Mouse (Mus musculus) limb, embryonic 11.5 days (tissue): ENCODE measurements around the gene H1f0. TPM values are rescaled to one million over a fixed set of nuclear protein-coding genes. Genes with fewer than 3 reads are reported as not detected.
"Not testable (repeated sequence)": the region's sequence is repeated elsewhere in the genome, so short reads cannot be mapped to it uniquely, and the experiment has no call there.

ENCODE experiments used
- ATAC-seq: fragments of 200-750 bp; cut with Nextera tagmentation; 2 replicates; pipeline ENCODE4 v1.8.0; 2017; ENCODE audit warnings: low read depth; ENCODE audit not compliant: insufficient number of reproducible peaks, low FRiP score, low TSS enrichment
- DNase-seq: peaks from one replicate; pipeline ENCODE4 v3.0.0-alpha.2; 2015; ENCODE audit warnings: low spot score
- H3K27ac ChIP-seq: fragments of 300-500 bp; sonication (generic); replicated peaks from 2 replicates; pipeline ENCODE4 v1.5.1; 2014; ENCODE audit warnings: low read depth, mild to moderate bottlenecking, low read length
- H3K27me3 ChIP-seq: fragments of 300-500 bp; sonication (generic); 2 replicates; pipeline ENCODE4 v1.6.1; 2014; ENCODE audit warnings: mild to moderate bottlenecking, low read length, mixed read lengths; ENCODE audit not compliant: control insufficient read depth, insufficient read depth
- H3K36me3 ChIP-seq: fragments of 300-500 bp; sonication (generic); 2 replicates; pipeline ENCODE4 v1.6.1; 2014; ENCODE audit warnings: mild to moderate bottlenecking, low read length, moderate library complexity, mixed read lengths; ENCODE audit not compliant: control insufficient read depth, insufficient read depth
- H3K4me1 ChIP-seq: fragments of 300-500 bp; sonication (generic); 2 replicates; pipeline ENCODE4 v1.6.1; 2014; ENCODE audit warnings: low read length, mixed read lengths; ENCODE audit not compliant: control insufficient read depth, insufficient read depth
- H3K4me2 ChIP-seq: fragments of 300-500 bp; sonication (generic); 2 replicates; pipeline ENCODE4 v1.6.1; 2014; ENCODE audit warnings: low read depth, mild to moderate bottlenecking, moderate library complexity; ENCODE audit not compliant: severe bottlenecking
- H3K4me3 ChIP-seq: fragments of 300-500 bp; sonication (generic); 2 replicates; pipeline ENCODE4 v1.5.1; 2014; ENCODE audit warnings: low read depth, low read length
- H3K9ac ChIP-seq: fragments of 300-500 bp; sonication (generic); 2 replicates; pipeline ENCODE4 v1.6.1; 2014; ENCODE audit warnings: mild to moderate bottlenecking, low read length
- H3K9me3 ChIP-seq: fragments of 300-500 bp; sonication (generic); 2 replicates; pipeline ENCODE4 v1.6.1; 2016; ENCODE audit warnings: low read length; ENCODE audit not compliant: control insufficient read depth
- WGBS: fragments of 180-500 bp; shearing (Covaris S2); extraction: QIAGEN DNeasy Blood & Tissue Kit; methylation state at CpG from one replicate; pipeline ENCODE4 v1.1.7; 2014; 5-methylcytosine and 5-hydroxymethylcytosine counted together
- polyA plus RNA-seq: library from polyadenylated mRNA; unstranded; fragments of >200 nt; fragmentation: Nextera tagmentation; extraction: Ambion mirVana; gene quantifications from 2 replicates; pipeline ENCODE4 v1.2.1, GENCODE M21; 2014

Gene H1f0
- polyA plus RNA-seq, 1 experiment from 2014 or later: 271 TPM

DNA sequence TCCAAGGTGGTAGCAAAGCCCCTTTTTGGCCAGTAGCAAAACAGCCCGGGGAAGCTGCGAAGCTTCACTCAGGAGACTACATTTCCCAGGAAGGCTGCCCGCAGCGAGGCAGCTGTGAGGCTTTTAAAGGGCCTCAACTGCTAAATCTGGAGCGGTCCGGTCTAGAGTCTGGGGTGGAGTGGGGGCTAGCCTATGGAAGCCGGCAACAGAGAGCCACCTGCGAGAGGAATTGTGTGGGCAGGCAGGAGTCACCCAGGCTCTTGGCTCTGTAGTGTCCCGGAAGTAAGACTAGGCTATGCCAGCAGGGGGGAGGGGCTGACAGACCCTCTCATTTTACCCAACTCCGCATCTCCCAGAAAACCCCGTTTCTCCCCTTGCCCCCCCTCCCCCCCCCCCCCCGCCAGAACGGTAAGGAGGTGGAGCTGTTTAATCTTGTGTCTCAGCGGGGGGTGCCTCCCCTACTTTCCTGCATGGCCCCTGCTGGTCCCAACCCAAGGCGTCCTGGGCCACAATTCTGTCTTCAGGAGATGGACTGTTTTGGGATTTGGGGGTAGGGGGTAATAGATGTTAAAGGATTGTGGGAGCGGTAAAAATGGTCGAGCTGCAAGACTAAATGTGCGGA is 2.5 kb upstream of the H1f0 start:
- no peak overlapping the region for H3K27ac ChIP-seq
- H3K9me3 ChIP-seq: no peaks in the 10 kb centered on the region
- H3K27me3 ChIP-seq: no peaks in the 10 kb centered on the region
- peak overlapping the region; percentile 32; the same call in 1 of the 2 replicates for H3K9ac ChIP-seq
- no peaks in the 10 kb centered on the region for H3K36me3 ChIP-seq
- ATAC-seq (no peak), DNase-seq (peak; percentile 54)
- H3K4me3 ChIP-seq: 0 out of 2 replicates have a peak overlapping the region, but pooled peaks have one; percentile 19
- peak overlapping the region; percentile 37 for H3K4me2 ChIP-seq
- peaks cover 28% of the 10 kb centered on the region for H3K4me1 ChIP-seq
- WGBS: 11% methylated on average over 17 of the region's 18 CpGs

DNA sequence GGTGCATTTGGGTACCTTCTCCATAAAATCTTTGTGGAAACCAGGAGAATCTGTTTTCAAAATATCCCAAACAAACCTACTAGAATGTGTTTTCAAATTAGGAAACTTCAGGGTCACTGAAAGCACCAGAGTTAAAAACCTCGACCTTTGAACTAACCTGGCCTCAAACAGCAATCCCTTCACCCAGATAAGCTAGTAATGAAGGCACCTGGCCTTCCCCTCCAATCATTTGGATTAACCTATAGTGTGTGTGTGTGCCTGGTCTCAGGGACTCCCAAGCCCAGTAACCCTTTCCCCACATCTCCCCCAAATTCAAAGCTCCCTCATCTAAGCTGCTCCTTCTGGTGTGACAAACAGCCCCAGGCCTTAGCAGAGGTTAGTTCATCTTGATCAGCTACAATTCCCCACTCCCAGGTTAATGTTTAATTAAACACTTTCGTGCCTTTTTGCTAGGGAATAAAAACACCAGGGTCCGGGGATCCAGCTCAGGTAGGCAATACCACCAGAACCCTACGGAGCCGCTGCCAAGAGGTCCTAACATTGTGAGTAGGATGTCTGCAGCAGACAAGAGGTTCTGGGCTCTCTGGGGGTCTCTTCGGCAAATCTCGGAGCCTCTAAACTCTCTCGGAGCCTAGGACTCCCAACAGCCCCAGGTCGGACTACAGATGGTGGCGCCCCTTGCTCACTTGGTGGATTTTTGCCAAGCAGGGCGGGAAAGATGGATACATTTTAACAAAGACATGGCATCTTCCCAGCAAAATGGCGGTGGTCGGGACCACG is 1.5 kb upstream of the H1f0 start:
- H3K27ac ChIP-seq: no peak overlapping the region
- peak overlapping the region; percentile 99 for H3K4me2 ChIP-seq
- H3K9me3 ChIP-seq: no peaks in the 10 kb centered on the region
- DNase-seq: no peak
- no peaks in the 10 kb centered on the region for H3K27me3 ChIP-seq
- H3K9ac ChIP-seq: 0 out of 2 replicates have a peak overlapping the region, but pooled peaks have one; percentile 5
- peaks cover 28% of the 10 kb centered on the region for H3K4me1 ChIP-seq
- H3K36me3 ChIP-seq: no peaks in the 10 kb centered on the region
- 47% methylated on average over 14 of the region's 14 CpGs for WGBS
- peak overlapping the region; percentile 82; the same call in 1 of the 2 replicates for H3K4me3 ChIP-seq
- ATAC-seq: no peak

DNA sequence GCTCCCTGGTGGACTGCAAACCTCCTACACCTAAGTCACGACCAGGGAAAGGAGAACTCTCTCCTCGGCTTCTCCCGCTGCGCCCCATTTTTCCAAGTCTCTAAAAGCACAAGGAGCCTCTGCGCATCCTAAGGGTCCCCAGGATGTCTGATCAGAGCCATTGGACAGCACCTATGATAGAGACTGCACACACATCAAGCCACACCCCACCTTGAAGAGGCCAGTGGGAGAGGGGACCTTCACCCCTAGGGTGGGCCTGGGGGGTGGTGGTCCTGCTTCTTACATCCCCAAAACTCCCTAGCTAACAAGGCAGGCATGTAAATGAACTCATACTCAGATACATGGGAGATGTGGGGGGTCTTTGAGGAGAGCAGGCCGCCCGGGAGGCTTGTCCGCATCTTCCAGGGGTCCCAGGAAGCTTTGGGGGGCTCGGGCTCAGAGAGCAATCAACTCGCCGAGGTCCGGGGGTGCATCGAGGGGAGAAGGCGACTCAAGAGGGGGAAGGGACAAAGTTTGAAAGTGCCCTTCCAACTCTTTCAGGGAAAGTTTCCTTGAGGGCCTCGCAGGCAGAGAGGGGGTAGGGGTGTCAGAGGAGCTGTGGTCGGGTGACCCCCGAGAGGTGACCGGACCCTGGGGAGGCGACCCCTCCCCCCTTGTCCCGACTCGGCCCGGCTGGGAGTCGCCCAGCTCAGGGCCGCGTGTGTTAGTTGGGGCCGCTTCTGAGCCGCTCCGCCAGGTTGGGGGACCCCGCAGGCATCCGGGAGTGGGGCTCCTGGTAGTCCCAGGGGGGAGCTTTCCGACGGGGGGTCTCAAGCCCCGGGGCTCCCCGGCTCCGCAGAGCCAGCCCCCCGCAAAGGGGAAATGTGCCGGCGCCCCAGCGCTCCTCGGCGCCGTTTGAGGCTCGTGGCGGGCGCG is 702 bp upstream of the H1f0 start:
- no peaks in the 10 kb centered on the region for H3K9me3 ChIP-seq
- ATAC-seq (0 out of 2 replicates have a peak, but pooled peaks have one; percentile 6), DNase-seq (peak; percentile 70)
- H3K4me2 ChIP-seq: peak overlapping the region; percentile 99
- 4% methylated on average over 45 of the region's 46 CpGs for WGBS
- no peaks in the 10 kb centered on the region for H3K27me3 ChIP-seq
- peak overlapping the region; percentile 100 for H3K9ac ChIP-seq
- H3K27ac ChIP-seq: peak overlapping the region; percentile 98
- H3K4me1 ChIP-seq: peaks cover 28% of the 10 kb centered on the region
- H3K4me3 ChIP-seq: peak overlapping the region; percentile 82
- no peaks in the 10 kb centered on the region for H3K36me3 ChIP-seq

DNA sequence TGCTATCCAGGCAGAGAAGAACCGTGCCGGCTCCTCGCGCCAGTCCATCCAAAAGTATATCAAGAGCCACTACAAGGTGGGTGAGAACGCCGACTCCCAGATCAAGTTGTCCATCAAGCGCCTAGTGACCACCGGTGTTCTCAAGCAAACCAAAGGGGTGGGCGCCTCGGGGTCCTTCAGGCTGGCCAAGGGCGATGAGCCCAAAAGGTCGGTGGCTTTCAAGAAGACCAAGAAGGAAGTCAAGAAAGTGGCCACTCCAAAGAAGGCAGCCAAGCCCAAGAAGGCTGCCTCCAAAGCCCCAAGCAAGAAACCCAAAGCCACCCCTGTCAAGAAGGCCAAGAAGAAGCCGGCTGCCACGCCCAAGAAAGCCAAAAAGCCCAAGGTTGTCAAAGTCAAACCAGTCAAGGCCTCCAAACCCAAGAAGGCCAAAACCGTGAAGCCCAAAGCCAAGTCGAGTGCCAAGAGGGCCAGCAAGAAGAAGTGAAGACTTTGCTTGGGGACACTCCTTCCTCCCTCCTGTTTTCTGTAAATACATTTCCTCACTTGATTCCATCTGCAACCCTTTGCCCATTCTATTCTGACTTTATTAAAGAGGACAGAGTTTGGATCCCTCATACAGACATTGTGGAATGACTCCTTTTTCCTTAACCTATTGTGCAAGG is 704 bp downstream of the H1f0 start:
- 27% methylated on average over 16 of the region's 16 CpGs for WGBS
- Histone ChIP-seq H3K36me3 (no peaks in the 10 kb centered on the region), H3K9ac (peak overlapping the region; percentile 100), H3K27me3 (no peaks in the 10 kb centered on the region), H3K4me1 (peaks cover 24% of the 10 kb centered on the region), H3K9me3 (no peaks in the 10 kb centered on the region), H3K27ac (peak overlapping the region; percentile 98), H3K4me3 (peak overlapping the region; percentile 82), H3K4me2 (peak overlapping the region; percentile 99)
- ATAC-seq: no peak
- peak; percentile 47 for DNase-seq

DNA sequence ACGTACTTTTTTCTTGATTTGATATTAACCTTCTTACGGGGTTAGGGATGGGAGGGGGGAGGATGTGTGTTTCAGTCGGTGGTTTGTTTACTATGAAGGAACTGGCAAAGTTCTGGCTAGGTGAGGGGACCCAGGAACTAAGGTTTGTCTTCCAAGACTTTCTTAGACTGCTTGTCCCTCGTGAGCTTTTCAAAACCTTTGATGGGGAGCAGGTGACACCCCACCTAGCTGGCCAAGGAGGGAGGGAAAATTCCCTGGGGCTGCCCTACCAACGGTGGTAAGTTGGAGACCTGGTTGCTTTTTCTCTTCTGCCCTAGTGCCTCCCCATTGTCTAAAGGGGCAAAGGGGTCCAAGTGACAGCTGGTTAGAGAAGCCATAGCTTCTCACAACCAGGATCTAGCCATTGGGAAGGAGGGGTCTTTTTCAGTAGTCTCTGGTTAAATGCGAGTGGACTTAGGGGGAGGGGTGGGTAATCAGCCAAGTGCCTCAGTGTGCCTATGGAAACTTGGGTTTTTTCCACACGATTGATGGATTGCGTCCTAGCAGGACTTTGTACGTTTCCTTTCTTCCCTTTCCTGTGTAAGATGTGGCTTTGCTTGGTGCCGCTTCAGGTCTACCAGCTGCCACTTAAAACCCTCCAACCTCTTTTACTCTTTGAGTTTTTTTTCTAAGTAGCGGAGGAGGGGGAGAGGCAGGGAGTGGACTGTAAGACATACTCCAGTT is 1.4 kb downstream of the H1f0 start:
- ATAC-seq: no peak
- Histone ChIP-seq H3K27ac (peak overlapping the region; percentile 32; the same call in 1 of the 2 replicates), H3K9me3 (no peaks in the 10 kb centered on the region), H3K27me3 (no peaks in the 10 kb centered on the region), H3K4me3 (peak overlapping the region; percentile 82), H3K9ac (peak overlapping the region; percentile 31), H3K4me1 (peaks cover 24% of the 10 kb centered on the region), H3K4me2 (peak overlapping the region; percentile 99), H3K36me3 (no peaks in the 10 kb centered on the region)
- WGBS: 16% methylated on average over 11 of the region's 11 CpGs
- peak; percentile 55 for DNase-seq

DNA sequence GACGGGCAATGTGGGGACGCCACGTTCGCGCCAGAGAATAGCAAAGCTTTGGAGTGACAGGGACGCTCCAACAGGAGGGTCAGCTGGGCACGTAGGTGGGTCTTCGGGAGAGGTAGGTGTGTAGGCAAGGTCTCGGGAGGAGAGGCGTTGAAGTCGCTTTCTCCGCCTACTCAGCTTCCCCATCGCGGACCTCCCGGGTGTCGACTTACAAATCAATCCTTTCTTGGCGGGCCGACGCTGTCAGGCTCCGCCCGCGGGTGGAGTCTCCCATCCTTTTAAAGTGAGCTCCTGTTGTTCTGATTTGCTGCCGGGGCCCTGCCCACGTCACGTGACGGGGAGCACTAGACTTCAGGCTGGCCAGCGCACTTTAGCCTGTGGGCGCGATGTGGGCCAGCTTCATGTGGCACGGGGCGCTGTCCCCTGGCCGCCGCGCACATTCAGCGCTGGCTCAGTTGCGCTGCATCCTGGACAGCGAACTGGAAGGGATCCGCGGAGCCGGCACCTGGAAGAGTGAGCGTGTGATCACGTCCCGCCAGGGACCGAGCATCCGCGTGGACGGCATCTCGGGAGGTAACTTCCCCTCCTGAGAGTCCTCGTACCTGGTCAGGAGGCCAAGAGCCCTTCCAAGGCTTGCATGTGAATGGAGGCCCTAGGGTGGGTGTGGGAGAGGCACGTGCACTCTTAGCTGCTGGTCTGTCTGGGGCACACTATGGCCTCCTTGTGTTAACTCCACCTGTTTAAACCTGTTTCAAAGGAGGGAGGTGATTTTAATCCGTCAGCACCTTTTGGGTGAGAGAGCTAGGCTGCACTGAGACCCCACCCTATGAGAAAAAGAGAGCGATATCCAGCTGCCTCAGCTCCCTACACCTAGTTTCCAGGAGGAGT is 2.5 kb downstream of the H1f0 start:
- peak; percentile 93 for DNase-seq
- Histone ChIP-seq H3K27ac (no peak overlapping the region), H3K4me3 (peak overlapping the region; percentile 82), H3K36me3 (no peaks in the 10 kb centered on the region), H3K4me1 (peaks cover 21% of the 10 kb centered on the region), H3K4me2 (peak overlapping the region; percentile 99), H3K27me3 (no peaks in the 10 kb centered on the region), H3K9ac (peak overlapping the region; percentile 38), H3K9me3 (no peaks in the 10 kb centered on the region)
- under 1% methylated on average over 52 of the region's 52 CpGs for WGBS
- peak; percentile 85 for ATAC-seq

DNA sequence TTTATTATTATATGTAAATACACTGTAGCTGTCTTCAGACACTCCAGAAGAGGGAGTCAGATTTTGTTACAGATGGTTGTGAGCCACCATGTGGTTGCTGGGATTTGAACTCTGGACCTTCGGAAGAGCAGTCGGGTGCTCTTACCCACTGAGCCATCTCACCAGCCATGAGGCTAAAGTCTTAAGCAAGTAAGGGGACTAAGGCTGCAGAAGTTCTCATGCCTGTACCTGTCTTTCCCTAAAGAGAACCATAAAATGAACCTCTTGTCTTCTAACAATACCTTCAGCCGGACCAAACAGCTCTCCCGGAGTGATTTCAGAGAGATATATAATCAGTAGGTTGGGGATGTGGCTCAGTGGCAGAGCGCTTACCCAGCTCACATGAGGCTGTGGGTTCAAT is 3.7 kb downstream of the H1f0 start:
- not testable (repeated sequence) for H3K36me3 ChIP-seq, H3K9ac ChIP-seq, H3K27me3 ChIP-seq, DNase-seq, H3K4me2 ChIP-seq, H3K27ac ChIP-seq, ATAC-seq, H3K9me3 ChIP-seq, H3K4me3 ChIP-seq
- peaks cover 16% of the 10 kb centered on the region for H3K4me1 ChIP-seq
- 89% methylated on average over 5 of the region's 5 CpGs for WGBS
